Mouse (Mus musculus) gastrocnemius, postnatal 4 days (tissue): Measurements from ENCODE around the gene Tex19.2. TPM values are rescaled to one million over a fixed set of nuclear protein-coding genes. Genes with fewer than 3 reads are reported as not detected.

Source experiments
- DNase-seq, 2 experiments: peaks; one replicate each; pipeline ENCODE4 v3.0.0; 2021 to 2022; ENCODE audit warnings: low spot score in 2 of 2, mixed read lengths in 2 of 2
- long read RNA-seq, 2 experiments: library from polyadenylated mRNA; stranded (forward); transcript quantifications; one replicate each; pipeline ENCODE4 v2.0.0; 2021
- total RNA-seq, 2 experiments: library from RNA; stranded (reverse); gene quantifications; 2 replicates each; pipeline ENCODE4 v1.2.3; 2021

Gene Tex19.2
- not detected for total RNA-seq
- long read RNA-seq, experiment 1: 0 reads
- long read RNA-seq, experiment 2: 0 reads

- no peak for DNase-seq
These were observed at the start of gene Tex19.2 for GRCm38 (mm10) chr11:121118577-121118976. TSS of gene Tex19.2 (minus strand) at chr11:121118677.

GRCm38 (mm10) chr11:121163751-121164150 is 45.3 kb upstream of the Tex19.2 start:
- DNase-seq: no peak

GRCm38 (mm10) chr11:121160636-121161346 is 42.3 kb upstream of the Tex19.2 start:
- no peak for DNase-seq

- no peak for DNase-seq
These were observed 41.5 kb upstream of the Tex19.2 start, which contains the start of gene Uts2r for GRCm38 (mm10) chr11:121159971-121160370. TSS of gene Uts2r (plus strand) at chr11:121160271.

- peak; percentile 55 to 70 for DNase-seq
These were observed 38.0 kb upstream of the Tex19.2 start for GRCm38 (mm10) chr11:121156411-121156891.

- DNase-seq: no peak
These were observed 35.7 kb upstream of the Tex19.2 start for GRCm38 (mm10) chr11:121154203-121154602.

- no peak for DNase-seq
These were observed 29.7 kb upstream of the Tex19.2 start for GRCm38 (mm10) chr11:121148193-121148592.

- no peak for DNase-seq
These were observed 27.4 kb upstream of the Tex19.2 start, which contains the start of gene Tex19.1 for GRCm38 (mm10) chr11:121145865-121146264. TSS of gene Tex19.1 (plus strand) at chr11:121146143.

GRCm38 (mm10) chr11:121143325-121144015 is 25.0 kb upstream of the Tex19.2 start:
- DNase-seq: no peak

- DNase-seq: no peak
These were observed 20.3 kb upstream of the Tex19.2 start for GRCm38 (mm10) chr11:121138732-121139131.

- DNase-seq: no peak
These were observed 19.2 kb upstream of the Tex19.2 start for GRCm38 (mm10) chr11:121137682-121138081.

- DNase-seq: no peak
These were observed 16.1 kb upstream of the Tex19.2 start for GRCm38 (mm10) chr11:121134600-121134999.

GRCm38 (mm10) chr11:121129616-121130015 is 11.1 kb upstream of the Tex19.2 start:
- DNase-seq: no peak

GRCm38 (mm10) chr11:121127441-121127840 is 9.0 kb upstream of the Tex19.2 start:
- DNase-seq: no peak

GRCm38 (mm10) chr11:121126395-121126794 is 7.9 kb upstream of the Tex19.2 start:
- DNase-seq: no peak

GRCm38 (mm10) chr11:121125522-121126172 is 7.2 kb upstream of the Tex19.2 start:
- DNase-seq: no peak

GRCm38 (mm10) chr11:121123438-121123837 is 5.0 kb upstream of the Tex19.2 start:
- DNase-seq: no peak

- DNase-seq: no peak
These were observed 3.7 kb upstream of the Tex19.2 start for GRCm38 (mm10) chr11:121122024-121122670.

GRCm38 (mm10) chr11:121121151-121121550 is 2.7 kb upstream of the Tex19.2 start:
- DNase-seq: no peak

- DNase-seq: no peak
These were observed 371 bp downstream of the Tex19.2 start for GRCm38 (mm10) chr11:121118106-121118505.

- no peak for DNase-seq
These were observed 6.2 kb downstream of the Tex19.2 start for GRCm38 (mm10) chr11:121112091-121112775.
